ENCODE assay signal across 20 mouse cellular contexts in the genomic region with DNA sequence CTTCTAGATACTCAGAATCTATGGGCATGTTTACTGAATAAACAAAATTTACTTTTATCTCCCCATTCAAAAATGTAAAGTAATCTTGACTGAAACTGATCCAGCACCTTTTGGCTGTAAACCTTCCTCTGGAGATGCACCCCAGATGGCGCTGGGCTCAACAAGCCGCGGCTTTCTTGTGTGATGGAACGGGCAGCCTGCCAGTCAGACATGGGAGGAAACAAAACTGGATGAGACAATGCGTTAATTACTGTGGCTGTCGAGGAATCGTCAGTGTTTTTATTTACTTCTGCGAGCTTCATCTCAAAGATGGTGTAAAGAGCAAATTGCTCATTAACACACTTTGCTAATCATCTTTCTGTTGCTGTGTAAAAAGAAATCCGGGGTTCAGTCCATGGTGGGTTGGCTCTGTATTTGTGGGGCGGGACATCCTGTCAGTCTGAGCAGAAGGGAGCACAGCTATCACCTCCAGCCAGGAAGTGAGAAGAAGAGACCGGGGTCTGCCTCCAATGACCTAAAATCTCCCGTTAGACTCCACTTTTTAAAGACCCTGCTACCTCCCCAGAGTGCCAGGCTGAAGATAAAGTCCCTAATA. TPM values are rescaled to one million over a fixed set of nuclear protein-coding genes. Genes with fewer than 3 reads are reported as not detected.
A peak's percentile ranks its signal among the peaks of the same experiment; 100 is the strongest.
DNase-seq lines count a peak whose midpoint lies in the region; ATAC-seq and TF ChIP-seq lines count a peak whose summit lies in the region.
"Had no signal": no experiment of that assay in that cellular context is flagged by ENCODE, and none has a peak within 500 bp of the region (broad histone marks: within the 10 kb centered on the region; RNA-seq: fewer than 3 reads in every experiment).

No protein-coding gene starts in this region.

- no peak overlapping the region for H3K9ac ChIP-seq in intestine, embryonic 16.5 days (ENCODE audit: low read depth, low read length)
- H3K9ac ChIP-seq: hindbrain, embryonic 15.5 days; limb, embryonic 15.5 days; midbrain, embryonic 12.5 days had no signal

- H3K4me1 ChIP-seq in intestine, embryonic 16.5 days (ENCODE audit: control insufficient read depth, insufficient read depth, low read length) = 0 out of 2 replicates have a peak, but pooled peaks cover 2% of the 10 kb centered on the region
- H3K4me1 ChIP-seq: hindbrain, embryonic 15.5 days; limb, embryonic 15.5 days; midbrain, embryonic 12.5 days had no signal

- DNase-seq in cerebellum, postnatal 10 days = peak; percentile 95
- no peak for DNase-seq in cerebellum, adult 9-11 months
- peak; percentile 51 to 60 for DNase-seq in kidney, postnatal 4 days
- DNase-seq in kidney, adult 11 months = no peak
- DNase-seq in ovary, adult 18-20 months (ENCODE audit: low spot score) = peak; percentile 13
- DNase-seq in ovary, postnatal 36 days (ENCODE audit: low spot score) = no peak
- peak; percentile 34 to 49 for DNase-seq in layer of hippocampus, adult 2 months (ENCODE audit: low spot score in 2 of 2)
- DNase-seq: adrenal gland, postnatal 14 days; lung, postnatal 14 days had no signal

- no peak overlapping the region for H3K4me2 ChIP-seq in intestine, embryonic 16.5 days (ENCODE audit: low read depth, low read length)
- H3K4me2 ChIP-seq: hindbrain, embryonic 15.5 days; limb, embryonic 15.5 days; midbrain, embryonic 12.5 days had no signal

- H3K9me3 ChIP-seq in intestine, embryonic 16.5 days (ENCODE audit: control insufficient read depth, low read length) = no peaks in the 10 kb centered on the region
- H3K9me3 ChIP-seq: hindbrain, embryonic 15.5 days; limb, embryonic 15.5 days; midbrain, embryonic 12.5 days had no signal

- TF ChIP-seq CTCF in layer of hippocampus, adult 2 months (conservative IDR thresholded peaks at IDR 0.05) = no peak

- ATAC-seq in intestine, embryonic 16.5 days = no peak

- 85% methylated on average over 12 of the region's 12 CpGs for WGBS in intestine, embryonic 16.5 days

- no peak overlapping the region; the same call in 1 of the 2 replicates for H3K4me3 ChIP-seq in layer of hippocampus, adult 2 months
- no peak overlapping the region for H3K4me3 ChIP-seq in intestine, embryonic 16.5 days (ENCODE audit: low read length)
- H3K4me3 ChIP-seq: hindbrain, embryonic 15.5 days; limb, embryonic 15.5 days; midbrain, embryonic 12.5 days had no signal

- no peaks in the 10 kb centered on the region for H3K36me3 ChIP-seq in intestine, embryonic 16.5 days (ENCODE audit: control insufficient read depth, insufficient read depth, low read length)
- H3K36me3 ChIP-seq: hindbrain, embryonic 15.5 days; limb, embryonic 15.5 days; midbrain, embryonic 12.5 days had no signal

- no peak overlapping the region for H3K27ac ChIP-seq in layer of hippocampus, adult 2 months
- no peak overlapping the region for H3K27ac ChIP-seq in intestine, embryonic 16.5 days (ENCODE audit: low read length)
- H3K27ac ChIP-seq: hindbrain, embryonic 15.5 days; limb, embryonic 15.5 days; midbrain, embryonic 12.5 days had no signal

- H3K27me3 ChIP-seq in intestine, embryonic 16.5 days (replicated peaks; ENCODE audit: control insufficient read depth, insufficient read depth, low read length) = no peaks in the 10 kb centered on the region
- H3K27me3 ChIP-seq: hindbrain, embryonic 15.5 days; limb, embryonic 15.5 days; midbrain, embryonic 12.5 days had no signal

RNA-seq across cellular contexts. Expression of gene Elovl2, which starts 11.3 kb away (rescaled TPM):
- 10 to 100 TPM; 16.2 to 16.9 TPM for total RNA-seq in layer of hippocampus, adult 2 months (2021)
- polyA plus RNA-seq in intestine, embryonic 16.5 days (2015; fragmentation: Nextera tagmentation; extraction: Ambion mirVana) = 5.7 and 6.3 TPM in 2 replicates

RNA-seq across cellular contexts. Expression of gene Smim13, which starts 18.2 kb away (rescaled TPM):
- total RNA-seq in layer of hippocampus, adult 2 months (2021) = 100 to 1,000 TPM; 141 to 143 TPM
- polyA plus RNA-seq in intestine, embryonic 16.5 days (2015; fragmentation: Nextera tagmentation; extraction: Ambion mirVana) = 8.5 and 8.7 TPM in 2 replicates

RNA-seq across cellular contexts. Expression of gene Gm17364, which starts 42.3 kb away (rescaled TPM):
- not detected for total RNA-seq in layer of hippocampus, adult 2 months (2021)
- not detected in 2 replicates for polyA plus RNA-seq in intestine, embryonic 16.5 days (2015; fragmentation: Nextera tagmentation; extraction: Ambion mirVana)
- total RNA-seq: adrenal gland, postnatal 14 days; gastrocnemius, adult 8-10 months; heart, postnatal 14 days; layer of hippocampus, postnatal 25 days had no signal
- polyA plus RNA-seq: embryonic facial prominence, embryonic 11.5 days; hindbrain, embryonic 15.5 days; kidney, embryonic 14.5 days; limb, embryonic 15.5 days; midbrain, embryonic 12.5 days; spleen, adult 2 months; testis, adult 2 months had no signal

Comparison
In these comparisons a context has a peak if more than half of its experiments do, and no peak if none do; other contexts are left out.
1. DNase-seq: peak in cerebellum, postnatal 10 days (2 of 2), kidney, postnatal 4 days (2 of 2), ovary, adult 18-20 months (single experiment) and layer of hippocampus, adult 2 months (2 of 2); none in cerebellum, adult 9-11 months (single experiment), kidney, adult 11 months (single experiment) and ovary, postnatal 36 days (single experiment).